Mouse (Mus musculus): ENCODE measurements around the gene Cd68.

Cd68 gene

GRCm38 (mm10) chr11:69666665-69667005 lies 682 bp upstream of the Cd68 start:
- DNase-seq (ENCODE audit: low spot score) = no peak

- DNase-seq (ENCODE audit: low spot score) = no peak
These were observed 444 bp downstream of the Cd68 start for GRCm38 (mm10) chr11:69665457-69665960.

GRCm38 (mm10) chr11:69664841-69665240 lies 1.1 kb downstream of the Cd68 start:
- no peak for DNase-seq (ENCODE audit: low spot score)

- DNase-seq (ENCODE audit: low spot score) = no peak
These were observed 2.2 kb downstream of the Cd68 start for GRCm38 (mm10) chr11:69663795-69664194.

GRCm38 (mm10) chr11:69662967-69663671 lies 2.8 kb downstream of the Cd68 start:
- no peak for DNase-seq (ENCODE audit: low spot score)

GRCm38 (mm10) chr11:69662213-69662966 lies 3.6 kb downstream of the Cd68 start, which contains the start of gene Mpdu1:
TSS of gene Mpdu1 (minus strand) at chr11:69662642.
- DNase-seq (ENCODE audit: low spot score) = peak; percentile 95

- peak; percentile 67 for DNase-seq (ENCODE audit: low spot score)
These were observed 4.6 kb downstream of the Cd68 start for GRCm38 (mm10) chr11:69661221-69661881.

- no peak for DNase-seq (ENCODE audit: low spot score)
These were observed 8.5 kb downstream of the Cd68 start for GRCm38 (mm10) chr11:69657462-69657881.

GRCm38 (mm10) chr11:69656617-69657461 lies 9.1 kb downstream of the Cd68 start:
- no peak for DNase-seq (ENCODE audit: low spot score)

- DNase-seq (ENCODE audit: low spot score) = no peak
These were observed 9.9 kb downstream of the Cd68 start for GRCm38 (mm10) chr11:69656065-69656455.

GRCm38 (mm10) chr11:69655264-69656064 lies 10.5 kb downstream of the Cd68 start, which contains the start of gene Sox15:
TSS of gene Sox15 (plus strand) at chr11:69655314.
- DNase-seq (ENCODE audit: low spot score) = peak; percentile 67

- peak; percentile 36 for DNase-seq (ENCODE audit: low spot score)
These were observed 11.2 kb downstream of the Cd68 start for GRCm38 (mm10) chr11:69654760-69655159.

- no peak for DNase-seq (ENCODE audit: low spot score)
These were observed 12.6 kb downstream of the Cd68 start for GRCm38 (mm10) chr11:69653399-69653798.

- DNase-seq (ENCODE audit: low spot score) = no peak
These were observed 20.1 kb downstream of the Cd68 start for GRCm38 (mm10) chr11:69645860-69646259.

GRCm38 (mm10) chr11:69635471-69635870 lies 30.5 kb downstream of the Cd68 start:
- no peak for DNase-seq (ENCODE audit: low spot score)

- peak; percentile 79 for DNase-seq (ENCODE audit: low spot score)
These were observed 32.7 kb downstream of the Cd68 start for GRCm38 (mm10) chr11:69633128-69633866.

- DNase-seq (ENCODE audit: low spot score) = peak; percentile 99
These were observed 33.5 kb downstream of the Cd68 start, which contains the start of gene Fxr2 for GRCm38 (mm10) chr11:69632284-69633089. TSS of gene Fxr2 (plus strand) at chr11:69632990.

- no peak for DNase-seq (ENCODE audit: low spot score)
These were observed 36.2 kb downstream of the Cd68 start for GRCm38 (mm10) chr11:69629802-69630201.

- DNase-seq (ENCODE audit: low spot score) = peak; percentile 68
These were observed 37.7 kb downstream of the Cd68 start for GRCm38 (mm10) chr11:69628286-69628685.
